Comparison of ENCODE assay signal across 8 mouse cellular contexts in genomic region chr17:23924531-23925007, GRCm38 (mm10). TPM values are rescaled to one million over a fixed set of nuclear protein-coding genes. Genes with fewer than 3 reads are reported as not detected.
DNase-seq lines count a peak whose midpoint lies in the region; ATAC-seq and TF ChIP-seq lines count a peak whose summit lies in the region.

No protein-coding gene starts in this region.

- H3K27me3 ChIP-seq in heart, embryonic 11.5 days (ENCODE audit: control insufficient read depth, insufficient read depth, low read length), result no peaks in the 10 kb centered on the region
- H3K27me3 ChIP-seq in kidney, embryonic 16.5 days (ENCODE audit: insufficient read depth, low read length), result no peaks in the 10 kb centered on the region
- no peaks in the 10 kb centered on the region for H3K27me3 ChIP-seq in liver, adult 2 months (ENCODE audit: control insufficient read depth, insufficient read depth, low read length)
- H3K27me3 ChIP-seq in myocyte (ENCODE audit: control insufficient read depth, insufficient read depth, insufficient read length), result no peaks in the 10 kb centered on the region
- no peaks in the 10 kb centered on the region for H3K27me3 ChIP-seq in splenic B cell, adult 2 months (ENCODE audit: control insufficient read depth, insufficient read depth, low read length, poor library complexity, severe bottlenecking)

- TF ChIP-seq CTCF in bone marrow macrophage, adult 2 months (IDR thresholded peaks at IDR 0.05; ENCODE audit: low read depth, low read length), result no peak
- no peak for TF ChIP-seq CTCF in embryonic fibroblast, embryonic 13.5 days (IDR thresholded peaks at IDR 0.05; ENCODE audit: borderline replicate concordance, insufficient read depth, low read length)
- TF ChIP-seq CTCF in liver, adult 2 months (IDR thresholded peaks at IDR 0.05; ENCODE audit: low read depth, low read length), result no peak

- peak; percentile 94 for DNase-seq in A20 (ENCODE audit: low read depth, low spot score)
- DNase-seq in liver, adult 2 months (ENCODE audit: extremely low read depth, low read depth, low spot score), result peak; percentile 79
- DNase-seq in splenic B cell, adult 2 months (ENCODE audit: low read depth, low spot score), result peak; percentile 87

- H3K9me3 ChIP-seq in heart, embryonic 11.5 days (replicated peaks; ENCODE audit: control insufficient read depth, low read length), result no peaks in the 10 kb centered on the region
- no peaks in the 10 kb centered on the region for H3K9me3 ChIP-seq in kidney, embryonic 16.5 days (ENCODE audit: low read length)

- H3K4me1 ChIP-seq in bone marrow macrophage, adult 2 months (ENCODE audit: control insufficient read depth, insufficient read depth, low read length), result peaks cover 7% of the 10 kb centered on the region
- H3K4me1 ChIP-seq in embryonic fibroblast, embryonic 13.5 days (ENCODE audit: control insufficient read depth, insufficient read depth, low read length), result peaks cover 4% of the 10 kb centered on the region; the same call in 1 of the 2 replicates
- H3K4me1 ChIP-seq in heart, embryonic 11.5 days (ENCODE audit: control insufficient read depth, insufficient read depth, low read length), result peaks cover 3% of the 10 kb centered on the region; the same call in 1 of the 2 replicates
- H3K4me1 ChIP-seq in kidney, embryonic 16.5 days (ENCODE audit: insufficient read depth, low read length), result peaks cover 7% of the 10 kb centered on the region
- no peaks in the 10 kb centered on the region; the same call in 1 of the 2 replicates for H3K4me1 ChIP-seq in liver, adult 2 months (ENCODE audit: control insufficient read depth, insufficient read depth, low read length)

- peak overlapping the region; percentile 82 for H3K9ac ChIP-seq in heart, embryonic 11.5 days (ENCODE audit: low read depth, low read length)
- H3K9ac ChIP-seq in kidney, embryonic 16.5 days (replicated peaks; ENCODE audit: low read length), result peak overlapping the region; percentile 77
- H3K9ac ChIP-seq in liver, adult 2 months (ENCODE audit: low read depth, low read length), result peak overlapping the region; percentile 8

- peak overlapping the region; percentile 56 for H3K27ac ChIP-seq in bone marrow macrophage, adult 2 months (ENCODE audit: insufficient read depth, low read depth, low read length)
- peak overlapping the region; percentile 7; the same call in 1 of the 2 replicates for H3K27ac ChIP-seq in embryonic fibroblast, embryonic 13.5 days (ENCODE audit: insufficient read depth, low read length)
- peak overlapping the region; percentile 95 for H3K27ac ChIP-seq in heart, embryonic 11.5 days (ENCODE audit: low read depth, low read length)
- H3K27ac ChIP-seq in kidney, embryonic 16.5 days (ENCODE audit: low read length), result peak overlapping the region; percentile 91
- no peak overlapping the region for H3K27ac ChIP-seq in liver, adult 2 months (replicated peaks; ENCODE audit: insufficient read depth, low read depth, low read length)

- under 1% methylated on average over 29 of the region's 29 CpGs for WGBS in heart, embryonic 11.5 days (ENCODE audit: insufficient replicate concordance)
- 0% methylated on average over 29 of the region's 29 CpGs for WGBS in kidney, embryonic 16.5 days
- WGBS in liver, adult 2 months, result under 1% methylated on average over 29 of the region's 29 CpGs

- H3K79me2 ChIP-seq in liver, adult 2 months (ENCODE audit: control insufficient read depth, insufficient read depth, low read length), result no peaks in the 10 kb centered on the region
- H3K79me2 ChIP-seq in myocyte (ENCODE audit: control insufficient read depth, insufficient read depth), result no peaks in the 10 kb centered on the region

- TF ChIP-seq POLR2A in bone marrow macrophage, adult 2 months (IDR thresholded peaks at IDR 0.05; ENCODE audit: borderline replicate concordance, low read depth, low read length), result no peak
- TF ChIP-seq POLR2A in embryonic fibroblast, embryonic 13.5 days (IDR thresholded peaks at IDR 0.05; ENCODE audit: low read depth, low read length), result peak; percentile 78
- TF ChIP-seq POLR2A in liver, adult 2 months (IDR thresholded peaks at IDR 0.05; ENCODE audit: extremely low read depth, insufficient read depth, low read length), result peak; percentile 71; the same call in 1 of the 2 replicates
- TF ChIP-seq POLR2A in myocyte (IDR thresholded peaks at IDR 0.05; ENCODE audit: insufficient read length, low read depth), result peak; percentile 66

- peak overlapping the region; percentile 65 for H3K4me3 ChIP-seq in bone marrow macrophage, adult 2 months (ENCODE audit: insufficient read depth, low read length)
- peak overlapping the region; percentile 61 for H3K4me3 ChIP-seq in embryonic fibroblast, embryonic 13.5 days (ENCODE audit: insufficient read depth, low read length)
- peak overlapping the region; percentile 60 for H3K4me3 ChIP-seq in heart, embryonic 11.5 days (ENCODE audit: low read depth, low read length)
- peak overlapping the region; percentile 53 for H3K4me3 ChIP-seq in kidney, embryonic 16.5 days (ENCODE audit: low read length)
- H3K4me3 ChIP-seq in liver, adult 2 months (ENCODE audit: insufficient read depth, low read depth, low read length), result peak overlapping the region; percentile 66
- H3K4me3 ChIP-seq in myocyte, result peak overlapping the region; percentile 45

- ATAC-seq in heart, embryonic 11.5 days (replicated peaks; ENCODE audit: insufficient number of reproducible peaks, low FRiP score, low TSS enrichment), result peak; percentile 95
- ATAC-seq in kidney, embryonic 16.5 days (ENCODE audit: low FRiP score, low TSS enrichment), result peak; percentile 99

- no peaks in the 10 kb centered on the region for H3K36me3 ChIP-seq in heart, embryonic 11.5 days (ENCODE audit: control insufficient read depth, insufficient read depth, low read length)
- H3K36me3 ChIP-seq in kidney, embryonic 16.5 days (ENCODE audit: insufficient read depth, low read length), result no peaks in the 10 kb centered on the region
- no peaks in the 10 kb centered on the region for H3K36me3 ChIP-seq in liver, adult 2 months (ENCODE audit: control insufficient read depth, insufficient read depth, low read length)
- no peaks in the 10 kb centered on the region for H3K36me3 ChIP-seq in myocyte (ENCODE audit: control insufficient read depth, insufficient read depth)
- H3K36me3 ChIP-seq in splenic B cell, adult 2 months (ENCODE audit: control insufficient read depth, insufficient read depth, low read length, poor library complexity, severe bottlenecking), result no peaks in the 10 kb centered on the region

- peak overlapping the region; percentile 85 for H3K4me2 ChIP-seq in heart, embryonic 11.5 days
- peak overlapping the region; percentile 67 for H3K4me2 ChIP-seq in kidney, embryonic 16.5 days (replicated peaks; ENCODE audit: low read depth, low read length)
- peak overlapping the region; percentile 92 for H3K4me2 ChIP-seq in myocyte (ENCODE audit: low read depth)

- peak overlapping the region; percentile 36 for H3ac ChIP-seq in myocyte (ENCODE audit: control insufficient read depth, insufficient read length)

RNA-seq across cellular contexts. Expression of gene Dcpp3, which starts 7.3 kb away (rescaled TPM):
- not detected in 2 replicates for polyA plus RNA-seq in bone marrow macrophage, adult 2 months (2012; ENCODE audit: insufficient read depth, insufficient read length, missing spikeins)
- polyA plus RNA-seq in embryonic fibroblast, embryonic 13.5 days (2011; ENCODE audit: insufficient read length, low read depth, missing spikeins), result not detected in 2 replicates
- polyA plus RNA-seq in heart, embryonic 11.5 days (2014; fragmentation: Nextera tagmentation; extraction: Ambion mirVana), result not detected in 2 replicates
- polyA plus RNA-seq in kidney, embryonic 16.5 days (2015; fragmentation: Nextera tagmentation; extraction: Ambion mirVana), result not detected in 2 replicates
- total RNA-seq in liver, adult 2 months (2014; rRNA removed), result not detected in 2 replicates
- not detected in 2 replicates for polyA plus RNA-seq in liver, adult 2 months (2012; rRNA removed)
- polyA plus RNA-seq in myocyte (2012; fragmentation: generic; extraction: Trizol), result not detected

RNA-seq across cellular contexts. Expression of gene Sbp, which starts 16.9 kb away (rescaled TPM):
- polyA plus RNA-seq in bone marrow macrophage, adult 2 months (2012; ENCODE audit: insufficient read depth, insufficient read length, missing spikeins), result not detected in 2 replicates
- polyA plus RNA-seq in embryonic fibroblast, embryonic 13.5 days (2011; ENCODE audit: insufficient read length, low read depth, missing spikeins), result not detected in 2 replicates
- polyA plus RNA-seq in heart, embryonic 11.5 days (2014; fragmentation: Nextera tagmentation; extraction: Ambion mirVana), result not detected in 2 replicates
- polyA plus RNA-seq in kidney, embryonic 16.5 days (2015; fragmentation: Nextera tagmentation; extraction: Ambion mirVana), result not detected in 2 replicates
- not detected in 2 replicates for total RNA-seq in liver, adult 2 months (2014; rRNA removed)
- not detected in 2 replicates for polyA plus RNA-seq in liver, adult 2 months (2012; rRNA removed)
- polyA plus RNA-seq in myocyte (2012; fragmentation: generic; extraction: Trizol), result not detected

RNA-seq across cellular contexts. Expression of gene Sbpl, which starts 30.5 kb away (rescaled TPM):
- polyA plus RNA-seq in bone marrow macrophage, adult 2 months (2012; ENCODE audit: insufficient read depth, insufficient read length, missing spikeins), result not detected in 2 replicates
- not detected in 2 replicates for polyA plus RNA-seq in embryonic fibroblast, embryonic 13.5 days (2011; ENCODE audit: insufficient read length, low read depth, missing spikeins)
- polyA plus RNA-seq in heart, embryonic 11.5 days (2014; fragmentation: Nextera tagmentation; extraction: Ambion mirVana), result not detected in 2 replicates
- polyA plus RNA-seq in kidney, embryonic 16.5 days (2015; fragmentation: Nextera tagmentation; extraction: Ambion mirVana), result not detected in 2 replicates
- not detected in 2 replicates for total RNA-seq in liver, adult 2 months (2014; rRNA removed)
- polyA plus RNA-seq in liver, adult 2 months (2012; rRNA removed), result not detected in 2 replicates
- not detected for polyA plus RNA-seq in myocyte (2012; fragmentation: generic; extraction: Trizol)

RNA-seq across cellular contexts. Expression of gene Dcpp2, which starts 43.9 kb away (rescaled TPM):
- polyA plus RNA-seq in bone marrow macrophage, adult 2 months (2012; ENCODE audit: insufficient read depth, insufficient read length, missing spikeins), result not detected in 2 replicates
- not detected in 2 replicates for polyA plus RNA-seq in embryonic fibroblast, embryonic 13.5 days (2011; ENCODE audit: insufficient read length, low read depth, missing spikeins)
- not detected in 2 replicates for polyA plus RNA-seq in heart, embryonic 11.5 days (2014; fragmentation: Nextera tagmentation; extraction: Ambion mirVana)
- polyA plus RNA-seq in kidney, embryonic 16.5 days (2015; fragmentation: Nextera tagmentation; extraction: Ambion mirVana), result not detected in 2 replicates
- total RNA-seq in liver, adult 2 months (2014; rRNA removed), result not detected in 2 replicates
- not detected in 2 replicates for polyA plus RNA-seq in liver, adult 2 months (2012; rRNA removed)
- polyA plus RNA-seq in myocyte (2012; fragmentation: generic; extraction: Trizol), result not detected

RNA-seq across cellular contexts. Expression of gene Dcpp1, which starts 43.9 kb away (rescaled TPM):
- not detected in 2 replicates for polyA plus RNA-seq in bone marrow macrophage, adult 2 months (2012; ENCODE audit: insufficient read depth, insufficient read length, missing spikeins)
- polyA plus RNA-seq in embryonic fibroblast, embryonic 13.5 days (2011; ENCODE audit: insufficient read length, low read depth, missing spikeins), result not detected in 2 replicates
- not detected in 2 replicates for polyA plus RNA-seq in heart, embryonic 11.5 days (2014; fragmentation: Nextera tagmentation; extraction: Ambion mirVana)
- not detected in 2 replicates for polyA plus RNA-seq in kidney, embryonic 16.5 days (2015; fragmentation: Nextera tagmentation; extraction: Ambion mirVana)
- not detected in 2 replicates for total RNA-seq in liver, adult 2 months (2014; rRNA removed)
- not detected in 2 replicates for polyA plus RNA-seq in liver, adult 2 months (2012; rRNA removed)
- not detected for polyA plus RNA-seq in myocyte (2012; fragmentation: generic; extraction: Trizol)

Comparison
In these comparisons a context has a peak if more than half of its experiments do, and no peak if none do; other contexts are left out.
1. H3K9ac ChIP-seq: peak in every context shown above with its lines; median percentile 82 in heart, embryonic 11.5 days; 77 in kidney, embryonic 16.5 days; 8 in liver, adult 2 months.